Mouse (Mus musculus) E14TG2a.4 (cell line): ENCODE measurements around the gene 0610040J01Rik.
"Not testable (repeated sequence)": the region's sequence is repeated elsewhere in the genome, so short reads cannot be mapped to it uniquely, and the experiment has no call there.

ENCODE experiments used
- H3K27me3 ChIP-seq: 2 replicates; pipeline ENCODE4 v1.6.1; 2014; ENCODE audit warnings: low read length, control low read depth; ENCODE audit not compliant: insufficient read depth
- H3K36me3 ChIP-seq: 2 replicates; pipeline ENCODE4 v1.6.1; 2014; ENCODE audit warnings: low read length, control low read depth; ENCODE audit not compliant: insufficient read depth
- H3K4me1 ChIP-seq: replicated peaks from 2 replicates; pipeline ENCODE4 v1.6.1; 2014; ENCODE audit warnings: low read depth, low read length, control low read depth
- H3K4me3 ChIP-seq: replicated peaks from 2 replicates; pipeline ENCODE4 v1.5.1; 2014; ENCODE audit warnings: mild to moderate bottlenecking, low read length
- H3K9me3 ChIP-seq: 2 replicates; pipeline ENCODE4 v1.6.1; 2014; ENCODE audit warnings: low read length, control low read depth
- CTCF ChIP-seq: conservative IDR thresholded peaks from 2 replicates; pipeline ENCODE4 v1.5.1; 2014; ENCODE audit warnings: low read length
- NANOG ChIP-seq: IDR thresholded peaks from 2 replicates; pipeline ENCODE4 v1.6.1; 2014; ENCODE audit warnings: borderline replicate concordance, low read length, mixed read lengths
- POU5F1 ChIP-seq: IDR thresholded peaks from 2 replicates; pipeline ENCODE4 v1.6.1; 2014; ENCODE audit warnings: low read length, borderline replicate concordance

The 0610040J01Rik gene

DNA sequence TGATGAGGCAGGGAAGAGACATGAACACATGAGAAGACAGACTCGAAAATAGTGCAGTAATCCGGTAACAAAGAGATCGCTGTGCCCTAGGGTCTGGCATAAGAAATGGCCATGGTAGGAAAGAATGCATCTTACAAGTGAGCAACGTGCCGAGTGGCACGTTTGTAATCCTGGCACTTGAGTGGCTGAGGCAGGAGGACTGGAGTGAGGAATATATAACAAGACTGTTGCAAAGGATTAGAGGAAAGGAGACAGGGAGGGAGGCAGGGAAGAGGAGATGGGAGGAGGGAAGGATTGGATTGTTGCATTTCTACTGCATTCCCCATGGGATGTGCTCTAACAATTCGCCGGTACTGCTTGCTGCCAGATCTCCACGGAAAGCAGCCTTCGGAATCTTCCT, 66.9 kb downstream of the 0610040J01Rik start:
- H3K9me3 ChIP-seq: no peaks in the 10 kb centered on the region
- no peak for TF ChIP-seq NANOG
- no peak for TF ChIP-seq POU5F1
- no peak for TF ChIP-seq CTCF
- no peaks in the 10 kb centered on the region for H3K36me3 ChIP-seq
- H3K27me3 ChIP-seq: peaks cover 7% of the 10 kb centered on the region
- peaks cover 31% of the 10 kb centered on the region for H3K4me1 ChIP-seq
- no peak overlapping the region for H3K4me3 ChIP-seq

DNA sequence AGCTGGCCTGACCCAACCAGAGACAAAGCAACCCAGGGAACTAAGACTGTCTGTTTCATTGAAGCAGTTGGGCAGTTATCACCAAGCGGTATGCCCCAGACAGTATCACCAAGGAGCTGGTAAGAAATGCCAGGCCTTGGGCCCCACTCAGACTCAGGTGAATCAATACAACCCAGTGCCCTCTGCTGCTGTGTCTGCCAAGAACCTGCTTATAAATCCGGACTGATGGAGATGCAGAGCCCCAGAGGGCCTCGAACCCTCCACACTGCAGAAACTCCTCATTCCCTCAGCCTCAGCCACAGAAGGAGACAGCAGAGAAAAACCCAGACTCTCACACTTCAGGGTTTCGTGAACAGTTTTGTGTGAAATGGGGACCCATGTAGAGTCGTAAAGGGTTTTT, 74.1 kb downstream of the 0610040J01Rik start:
- Histone ChIP-seq H3K4me1 (no peaks in the 10 kb centered on the region), H3K27me3 (no peaks in the 10 kb centered on the region; the same call in 1 of the 2 replicates), H3K9me3 (peaks cover 4% of the 10 kb centered on the region), H3K36me3 (no peaks in the 10 kb centered on the region), H3K4me3 (no peak overlapping the region)
- no peak for TF ChIP-seq NANOG
- TF ChIP-seq POU5F1: no peak
- TF ChIP-seq CTCF: no peak

DNA sequence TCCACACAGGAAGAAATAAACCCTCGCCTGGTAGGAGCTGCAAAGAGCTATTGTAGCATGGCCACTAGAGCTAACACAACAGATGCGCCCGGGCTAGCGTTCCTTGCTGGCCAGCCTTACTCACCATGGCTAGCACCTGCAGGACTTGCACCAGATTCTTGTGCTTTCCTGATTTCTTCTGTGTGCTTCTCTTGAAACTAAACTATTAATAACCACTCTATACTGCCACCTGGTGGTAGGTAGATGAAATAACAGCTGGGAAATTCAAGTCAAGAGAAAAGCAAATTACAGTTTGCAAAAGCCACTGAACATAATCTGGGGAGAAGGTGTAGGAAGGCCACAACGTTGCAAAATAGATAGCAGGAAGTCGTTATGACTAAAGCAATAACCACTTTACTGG, 74.5 kb downstream of the 0610040J01Rik start:
- no peaks in the 10 kb centered on the region for H3K36me3 ChIP-seq

DNA sequence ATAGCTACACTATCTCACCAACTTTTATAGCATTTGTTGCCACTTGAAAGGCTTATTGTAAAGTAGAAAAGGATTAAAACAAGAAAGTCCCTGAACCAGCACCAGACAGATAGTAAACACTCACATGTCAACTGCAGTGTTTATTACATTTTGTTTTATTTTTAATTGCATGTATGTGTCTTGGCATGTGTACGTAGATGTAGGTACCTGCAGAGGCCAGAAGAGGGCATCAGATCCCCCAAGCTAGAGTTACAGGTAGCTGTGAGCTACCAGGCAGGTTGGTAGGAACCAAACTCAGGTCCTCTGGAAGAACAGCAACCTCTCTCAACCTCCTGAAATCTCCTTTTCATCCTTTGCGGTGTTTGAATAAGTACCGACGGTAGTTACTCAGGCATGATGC, 74.9 kb downstream of the 0610040J01Rik start:
- no peaks in the 10 kb centered on the region; the same call in 1 of the 2 replicates for H3K27me3 ChIP-seq
- H3K4me3 ChIP-seq: no peak overlapping the region
- no peaks in the 10 kb centered on the region for H3K36me3 ChIP-seq
- H3K9me3 ChIP-seq: peaks cover 4% of the 10 kb centered on the region
- no peaks in the 10 kb centered on the region for H3K4me1 ChIP-seq
- TF ChIP-seq NANOG (no peak), POU5F1 (no peak), CTCF (no peak)

More for the DNA sequence above, 74.5 kb downstream of the 0610040J01Rik start:
- H3K4me3 ChIP-seq: no peak overlapping the region
- TF ChIP-seq CTCF: peak; percentile 86
- TF ChIP-seq POU5F1: no peak
- TF ChIP-seq NANOG: no peak
- no peaks in the 10 kb centered on the region for H3K4me1 ChIP-seq
- H3K9me3 ChIP-seq: peaks cover 4% of the 10 kb centered on the region
- no peaks in the 10 kb centered on the region; the same call in 1 of the 2 replicates for H3K27me3 ChIP-seq

DNA sequence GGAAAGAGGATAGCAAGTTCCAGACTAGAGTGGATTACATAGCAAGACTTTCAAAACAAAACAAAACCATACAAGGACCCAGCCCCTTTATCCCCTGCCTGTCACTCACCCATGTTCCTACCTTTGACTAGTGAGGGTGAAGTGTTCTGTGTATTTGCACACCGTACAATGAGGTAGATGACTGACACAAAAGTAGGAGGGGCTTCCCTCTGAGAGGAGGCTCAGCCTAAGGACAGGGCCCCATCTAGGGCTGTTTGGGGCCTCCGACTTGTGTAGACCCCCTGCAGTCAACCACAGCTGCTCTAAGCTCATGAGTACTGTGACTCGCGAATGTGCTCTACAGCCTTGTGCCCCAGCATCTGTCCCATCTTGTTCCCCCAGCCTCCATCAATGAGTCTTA, 79.1 kb downstream of the 0610040J01Rik start:
- Histone ChIP-seq H3K27me3 (no peaks in the 10 kb centered on the region; the same call in 1 of the 2 replicates), H3K4me1 (0 out of 2 replicates have a peak, but pooled peaks cover 2% of the 10 kb centered on the region), H3K36me3 (no peaks in the 10 kb centered on the region), H3K4me3 (no peak overlapping the region), H3K9me3 (peaks cover 4% of the 10 kb centered on the region)
- TF ChIP-seq CTCF (no peak), NANOG (no peak), POU5F1 (no peak)

DNA sequence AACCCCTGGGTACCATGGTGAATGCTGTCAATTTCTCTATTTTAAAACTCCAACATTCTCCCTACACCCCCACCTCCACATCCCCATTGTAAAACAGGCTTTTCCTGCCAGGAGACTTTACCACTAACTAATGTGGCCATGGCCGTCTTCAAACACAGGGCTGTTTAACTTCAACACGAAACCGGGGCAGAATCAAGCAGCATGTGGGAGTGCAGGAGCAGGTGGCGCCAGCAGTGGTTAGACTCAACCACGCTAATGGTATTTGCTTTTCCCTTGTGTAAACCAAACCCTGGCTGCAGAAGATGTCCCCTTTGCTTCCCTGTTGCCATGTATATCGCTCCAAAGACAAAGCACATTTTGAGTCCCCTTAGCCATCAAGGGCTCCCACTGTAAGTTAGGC, 79.7 kb downstream of the 0610040J01Rik start:
- Histone ChIP-seq H3K36me3 (no peaks in the 10 kb centered on the region), H3K9me3 (peaks cover 4% of the 10 kb centered on the region), H3K27me3 (no peaks in the 10 kb centered on the region; the same call in 1 of the 2 replicates), H3K4me3 (no peak overlapping the region), H3K4me1 (0 out of 2 replicates have a peak, but pooled peaks cover 2% of the 10 kb centered on the region)
- no peak for TF ChIP-seq CTCF
- TF ChIP-seq NANOG: no peak
- TF ChIP-seq POU5F1: no peak

DNA sequence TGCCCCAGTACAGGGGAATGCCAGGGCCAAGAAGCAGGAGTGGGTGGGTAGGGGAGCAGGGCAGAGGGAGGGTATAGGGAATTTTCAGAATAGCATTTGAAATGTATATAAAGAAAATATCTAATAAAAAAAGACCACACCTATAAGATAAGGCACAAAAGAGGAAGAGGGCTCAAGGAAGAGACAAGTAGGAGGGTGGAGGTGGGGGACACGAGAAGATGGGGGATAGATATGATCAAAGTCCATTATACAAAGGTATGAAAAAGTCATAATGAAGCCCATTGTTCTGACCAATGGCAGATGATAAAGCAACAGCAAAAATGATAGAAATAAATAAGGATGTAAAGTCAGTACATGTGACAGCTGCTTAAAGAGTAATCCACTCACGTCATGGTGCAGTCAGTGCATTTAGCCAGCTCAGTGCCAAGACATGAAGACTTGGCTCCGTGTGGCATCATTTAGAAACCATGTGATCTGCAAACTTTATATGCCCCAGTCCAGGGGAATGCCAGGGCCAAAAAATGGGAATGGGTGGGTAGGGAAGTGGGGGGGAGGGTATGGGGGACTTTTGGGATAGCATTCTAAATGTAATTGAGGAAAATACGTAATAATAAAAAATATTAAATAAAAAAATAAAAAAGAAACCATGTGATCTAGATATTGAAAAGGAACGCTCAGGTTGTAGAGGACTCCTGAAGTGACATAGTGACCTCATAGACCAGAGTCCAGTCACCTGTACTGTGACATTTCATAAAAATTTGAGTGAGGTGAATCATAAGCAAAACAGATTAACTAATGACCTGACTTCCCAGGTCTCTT, 85.0 kb downstream of the 0610040J01Rik start:
- H3K4me1 ChIP-seq, H3K9me3 ChIP-seq, H3K4me3 ChIP-seq, H3K36me3 ChIP-seq, H3K27me3 ChIP-seq: not testable (repeated sequence)

DNA sequence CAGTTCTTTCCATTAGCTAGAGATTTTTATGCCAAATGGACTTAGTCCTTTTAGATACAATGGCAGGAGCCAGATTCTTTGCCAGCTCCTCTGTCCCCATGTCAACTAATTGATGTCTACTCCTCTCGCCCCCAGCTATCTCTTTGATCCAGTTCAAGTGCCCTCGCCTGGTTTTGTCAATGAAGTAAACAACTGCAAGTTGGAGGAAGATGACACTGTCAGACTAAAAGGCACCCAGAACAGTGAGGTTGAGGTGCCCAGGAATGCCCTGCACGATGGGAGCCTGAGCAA, 85.6 kb downstream of the 0610040J01Rik start:
- no peaks in the 10 kb centered on the region for H3K27me3 ChIP-seq
- no peak overlapping the region for H3K4me3 ChIP-seq
- peaks cover 7% of the 10 kb centered on the region; the same call in 1 of the 2 replicates for H3K9me3 ChIP-seq
- no peaks in the 10 kb centered on the region for H3K36me3 ChIP-seq
- no peaks in the 10 kb centered on the region for H3K4me1 ChIP-seq
- TF ChIP-seq CTCF: no peak
- TF ChIP-seq NANOG: no peak
- no peak for TF ChIP-seq POU5F1

DNA sequence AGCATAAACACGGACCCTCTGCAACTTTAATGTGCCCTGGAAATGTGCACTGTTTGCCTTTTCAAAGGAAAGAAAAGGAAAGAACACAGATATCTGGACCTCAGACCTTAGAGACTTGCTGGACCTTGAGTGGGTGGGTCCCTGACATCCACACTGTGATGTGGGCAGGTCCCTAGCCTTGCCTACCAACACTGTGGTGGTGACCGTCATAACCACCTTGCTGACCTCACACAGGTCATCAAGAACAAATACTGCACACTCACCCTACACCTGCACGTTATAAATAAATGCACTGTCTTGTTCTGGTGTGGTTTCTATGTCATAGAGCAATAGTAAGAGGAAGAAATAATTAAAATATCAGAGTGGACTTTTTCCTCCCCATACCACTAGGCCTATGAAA, 91.2 kb downstream of the 0610040J01Rik start:
- Histone ChIP-seq H3K27me3 (no peaks in the 10 kb centered on the region), H3K4me3 (no peak overlapping the region), H3K9me3 (0 out of 2 replicates have a peak, but pooled peaks cover 1% of the 10 kb centered on the region), H3K4me1 (peaks cover 6% of the 10 kb centered on the region; the same call in 1 of the 2 replicates), H3K36me3 (no peaks in the 10 kb centered on the region)
- TF ChIP-seq CTCF (no peak), POU5F1 (no peak), NANOG (no peak)
